Mouse (Mus musculus): ENCODE measurements around the gene Hnrnpa0. TPM values are rescaled to one million over a fixed set of nuclear protein-coding genes. Genes with fewer than 3 reads are reported as not detected.

The Hnrnpa0 gene
- polyA plus RNA-seq, 1 experiment from 2014 or later = 27.9 TPM

DNA sequence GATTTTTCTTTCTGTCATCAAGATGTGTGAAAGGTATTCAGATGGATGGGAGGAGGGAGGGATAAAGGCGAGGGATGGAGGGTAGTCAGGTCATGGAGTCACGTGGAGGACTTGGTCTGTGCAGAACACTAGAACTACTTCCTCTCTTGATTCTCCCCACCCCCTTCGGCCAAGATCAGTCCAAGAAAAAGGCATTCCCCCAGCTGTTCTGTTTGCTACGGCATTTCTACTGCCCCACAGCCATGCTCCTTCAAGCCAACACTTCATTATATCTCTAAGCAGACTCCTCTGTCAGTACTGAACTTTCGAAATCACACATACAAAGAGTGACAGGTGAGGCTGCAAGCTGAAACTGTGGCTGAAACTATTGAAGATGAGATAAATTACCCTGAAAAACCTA is 45.3 kb downstream of the Hnrnpa0 start:
- H3K9me3 ChIP-seq (ENCODE audit: control insufficient read depth) = no peaks in the 10 kb centered on the region
- 69% methylated on average over 5 of the region's 5 CpGs for WGBS
- TF ChIP-seq CTCF (IDR thresholded peaks at IDR 0.05; ENCODE audit: low read depth) = no peak
- H3K4me1 ChIP-seq (replicated peaks; ENCODE audit: control insufficient read depth, insufficient read depth, low read length) = 0 out of 2 replicates have a peak, but pooled peaks cover 2% of the 10 kb centered on the region
- no peak overlapping the region for H3K9ac ChIP-seq (ENCODE audit: low read depth, low read length)
- ATAC-seq = no peak
- no peak overlapping the region for H3K4me2 ChIP-seq (replicated peaks; ENCODE audit: low read depth)
- H3K27me3 ChIP-seq (replicated peaks; ENCODE audit: control insufficient read depth, insufficient read depth, low read length) = no peaks in the 10 kb centered on the region
- H3K36me3 ChIP-seq (ENCODE audit: control insufficient read depth, insufficient read depth) = no peaks in the 10 kb centered on the region
- no peak overlapping the region for H3K27ac ChIP-seq (ENCODE audit: low read depth, low read length)
- no peak overlapping the region for H3K4me3 ChIP-seq (ENCODE audit: low read depth, low read length)

DNA sequence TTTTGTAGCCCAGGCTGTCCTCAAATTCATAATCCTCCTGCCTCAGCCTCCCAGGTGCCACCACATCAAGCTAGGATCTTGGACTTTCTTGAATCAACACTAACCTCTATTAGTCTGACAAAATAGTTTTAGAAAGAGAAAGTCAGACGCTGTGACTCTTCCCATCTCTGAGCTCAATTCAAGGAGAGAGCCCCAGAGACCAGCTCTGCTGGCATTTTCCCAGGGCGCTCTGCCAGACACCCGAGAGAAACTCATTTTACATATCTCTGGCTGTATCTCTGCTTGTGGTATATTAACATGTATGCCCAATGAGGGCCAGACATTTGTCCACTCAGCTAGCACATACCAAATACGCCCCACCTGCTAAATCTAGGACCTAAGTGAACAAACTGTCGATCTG is 50.0 kb downstream of the Hnrnpa0 start:
- no peak for TF ChIP-seq CTCF (IDR thresholded peaks at IDR 0.05; ENCODE audit: low read depth)
- WGBS = 70% methylated on average over 5 of the region's 5 CpGs
- H3K27ac ChIP-seq (ENCODE audit: low read depth, low read length) = no peak overlapping the region

More for the DNA sequence above, 50.0 kb downstream of the Hnrnpa0 start:
- ATAC-seq = no peak
- H3K36me3 ChIP-seq (ENCODE audit: control insufficient read depth, insufficient read depth) = no peaks in the 10 kb centered on the region
- no peak overlapping the region for H3K9ac ChIP-seq (ENCODE audit: low read depth, low read length)
- H3K4me2 ChIP-seq (replicated peaks; ENCODE audit: low read depth) = no peak overlapping the region
- no peaks in the 10 kb centered on the region for H3K9me3 ChIP-seq (ENCODE audit: control insufficient read depth)
- no peaks in the 10 kb centered on the region for H3K4me1 ChIP-seq (replicated peaks; ENCODE audit: control insufficient read depth, insufficient read depth, low read length)
- H3K4me3 ChIP-seq (ENCODE audit: low read depth, low read length) = no peak overlapping the region
- H3K27me3 ChIP-seq (replicated peaks; ENCODE audit: control insufficient read depth, insufficient read depth, low read length) = no peaks in the 10 kb centered on the region

Other genes starting within 250 kb of the Hnrnpa0 start
- gene Spock1, start 220.2 kb downstream of the Hnrnpa0 start, polyA plus RNA-seq (2015; fragmentation: Nextera tagmentation; extraction: Ambion mirVana) = 1.0 and 1.1 TPM in 2 replicates
- gene Klhl3, start 15.0 kb downstream of the Hnrnpa0 start, polyA plus RNA-seq (2015; fragmentation: Nextera tagmentation; extraction: Ambion mirVana) = 0.74 and 0.95 TPM in 2 replicates
- gene Idnk, start 29.1 kb upstream of the Hnrnpa0 start, polyA plus RNA-seq (2015; fragmentation: Nextera tagmentation; extraction: Ambion mirVana) = 79.0 and 88.7 TPM in 2 replicates
- 59.5 and 61.3 TPM in 2 replicates for gene Ubqln1, start 87.1 kb upstream of the Hnrnpa0 start, polyA plus RNA-seq (2015; fragmentation: Nextera tagmentation; extraction: Ambion mirVana)
- 14.7 and 15.5 TPM in 2 replicates for gene Gkap1, start 147.1 kb upstream of the Hnrnpa0 start, polyA plus RNA-seq (2015; fragmentation: Nextera tagmentation; extraction: Ambion mirVana)
- 0.55 and 0.71 TPM in 2 replicates for gene Kif27, start 230.6 kb upstream of the Hnrnpa0 start, polyA plus RNA-seq (2015; fragmentation: Nextera tagmentation; extraction: Ambion mirVana)